Mouse (Mus musculus) spleen, embryonic (tissue): ENCODE data around the gene Tmem97.
"Not testable (repeated sequence)": the region's sequence is repeated elsewhere in the genome, so short reads cannot be mapped to it uniquely, and the experiment has no call there.

Experiments
- CTCF ChIA-PET: fragments of 350-600 bp; sonication (Branson Sonifier 250); formaldehyde crosslinking; loops from one replicate; lab custom pipeline; 2022; lab: Charles Lee

The Tmem97 gene

DNA sequence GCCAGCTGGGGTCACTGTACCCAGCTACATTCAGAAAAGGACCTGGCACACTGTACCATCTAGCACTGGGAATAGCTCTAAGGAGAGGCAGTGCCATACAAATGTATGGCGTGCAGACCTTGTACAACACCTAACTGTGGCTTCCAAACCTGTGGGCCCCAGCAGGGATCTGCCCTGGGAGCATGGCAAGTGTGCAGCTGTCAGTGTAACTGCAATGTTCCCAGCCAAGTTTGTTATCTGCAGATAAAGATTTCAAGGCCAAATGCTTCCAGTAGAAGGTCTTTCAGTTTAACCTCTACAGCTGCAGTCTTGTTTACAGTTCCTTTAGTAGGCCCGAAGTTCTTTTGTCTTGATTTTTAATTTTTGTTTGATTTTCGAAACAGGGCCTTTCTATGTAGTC, 5.0 kb upstream of the Tmem97 start:
- CTCF ChIA-PET, result no interaction called here

DNA sequence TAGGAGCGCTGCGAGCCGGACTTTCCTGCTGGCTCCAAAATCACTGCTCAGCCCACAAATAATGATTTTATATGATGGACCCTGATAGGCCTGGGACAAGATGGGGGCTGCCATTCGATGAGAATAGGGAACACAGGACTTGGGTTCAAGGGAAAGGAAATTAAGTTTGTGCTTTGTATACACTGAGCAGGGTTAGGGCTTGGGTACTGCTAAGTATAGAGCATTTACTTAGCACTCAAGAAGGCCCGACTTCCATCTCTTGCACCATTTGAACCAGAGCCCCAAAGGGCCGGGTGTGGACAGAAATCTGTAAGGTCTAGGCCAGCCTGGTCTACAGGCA, 452 bp upstream of the Tmem97 start:
- CTCF ChIA-PET, result no interaction called here

DNA sequence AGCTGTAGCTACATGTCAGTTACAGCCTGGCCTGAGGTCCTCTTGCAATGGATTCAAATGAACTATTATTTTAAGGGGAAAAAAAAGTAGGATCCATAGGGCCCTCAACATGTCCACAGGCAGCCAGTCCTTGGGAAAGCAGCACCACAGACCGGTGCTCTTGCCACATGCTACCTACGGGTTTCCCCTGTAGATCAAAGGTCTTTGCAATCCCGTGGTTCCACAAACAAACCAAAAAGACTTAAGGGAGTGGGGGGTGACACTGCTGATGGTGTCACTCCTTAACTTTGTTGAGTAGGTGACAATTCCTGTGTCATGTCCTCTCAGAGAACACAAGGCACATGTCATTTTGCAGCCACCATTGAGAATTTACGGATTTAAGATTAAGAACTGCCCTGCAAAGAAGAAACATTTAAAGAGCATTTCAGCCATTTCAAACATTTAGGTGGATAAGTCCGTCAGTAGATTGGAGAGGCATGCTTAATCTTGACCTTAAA, 1.0 kb downstream of the Tmem97 start:
- CTCF ChIA-PET, result no interaction called here

DNA sequence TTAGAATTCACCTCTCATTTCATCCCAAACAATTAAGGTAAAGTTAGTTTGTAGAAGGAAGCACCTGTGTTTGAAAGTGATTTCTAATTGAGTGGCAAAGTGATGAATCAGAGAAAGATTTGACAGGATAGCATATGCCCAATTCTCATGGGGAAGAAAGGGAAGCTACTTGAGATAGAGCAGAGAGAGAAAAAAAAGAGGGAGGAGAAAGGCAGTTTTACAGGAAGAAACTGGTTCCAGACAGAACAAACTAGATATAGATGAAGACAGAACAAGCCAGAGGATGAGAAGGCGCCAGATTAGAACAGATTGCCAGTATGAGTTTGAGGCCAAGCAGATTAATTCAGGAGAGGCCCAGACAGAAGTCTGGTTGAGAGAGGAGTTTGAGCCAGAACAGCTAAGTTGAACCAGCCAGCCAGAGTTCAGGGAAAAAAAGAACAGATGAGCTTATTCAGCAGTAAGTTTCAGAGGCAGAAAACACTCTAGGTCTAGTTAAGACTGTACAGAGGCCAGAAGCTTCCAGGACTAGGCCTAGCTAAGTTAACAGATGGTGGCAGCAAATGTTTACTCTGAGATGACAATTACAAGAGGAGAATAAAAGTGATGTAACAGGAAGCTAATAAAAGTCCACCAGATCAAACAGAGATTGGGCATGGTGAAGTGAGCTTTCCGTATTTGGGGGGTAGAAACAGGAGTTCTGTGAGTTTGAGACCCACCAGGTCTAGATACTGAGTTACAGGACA, 2.7 kb downstream of the Tmem97 start:
- CTCF ChIA-PET, result no interaction called here

DNA sequence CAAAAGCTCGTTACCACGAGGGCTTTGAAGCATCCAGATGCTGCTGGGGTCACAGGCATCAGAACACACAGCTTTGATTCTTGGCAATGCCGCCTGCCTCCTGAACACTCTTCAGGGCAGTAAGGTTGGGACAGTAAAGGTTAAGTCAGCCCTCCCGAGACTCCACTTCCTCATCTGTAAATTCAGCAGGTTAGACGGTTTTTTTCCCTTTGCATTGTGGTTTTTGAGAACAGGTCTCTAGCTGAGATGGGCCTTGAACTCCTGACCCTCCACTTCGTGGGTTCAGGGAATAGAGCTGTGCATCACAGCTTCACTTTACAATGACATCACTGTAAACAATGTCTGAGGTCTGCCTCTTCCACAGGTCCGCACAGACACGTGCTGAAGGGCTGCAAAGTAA, 5.4 kb downstream of the Tmem97 start:
- CTCF ChIA-PET, result no interaction called here

DNA sequence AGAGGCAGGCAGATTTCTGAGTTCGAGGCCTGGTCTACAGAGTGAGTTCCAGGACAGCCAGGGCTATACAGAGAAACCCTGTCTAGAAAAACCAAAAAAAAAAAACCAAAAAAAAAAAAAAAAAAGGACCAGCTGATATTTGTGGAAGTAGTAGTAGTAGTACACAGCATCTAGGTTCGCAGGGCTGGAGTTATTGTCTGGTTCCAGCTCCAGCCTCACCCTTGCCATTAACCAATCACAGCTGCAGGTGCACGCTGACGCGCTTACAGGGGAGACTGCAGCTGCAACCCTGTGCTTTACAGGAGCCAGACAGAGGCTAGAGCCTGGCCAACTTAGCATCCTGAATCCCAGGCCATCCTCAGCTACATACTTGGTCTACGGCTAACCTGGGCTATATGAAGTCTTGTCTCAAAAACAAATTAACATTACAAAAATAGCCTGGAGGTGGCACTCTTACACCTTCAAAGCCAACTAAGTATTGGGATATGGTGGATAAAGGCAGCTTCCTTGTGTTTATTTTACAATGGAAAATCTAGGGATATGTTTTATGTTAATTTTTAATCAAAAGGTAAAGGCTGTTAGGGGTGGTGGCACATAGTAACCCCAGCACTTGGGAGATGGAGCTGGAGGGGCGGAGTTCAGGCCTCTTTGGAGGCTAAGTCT, 6.0 kb downstream of the Tmem97 start:
- CTCF ChIA-PET, result no interaction called here

DNA sequence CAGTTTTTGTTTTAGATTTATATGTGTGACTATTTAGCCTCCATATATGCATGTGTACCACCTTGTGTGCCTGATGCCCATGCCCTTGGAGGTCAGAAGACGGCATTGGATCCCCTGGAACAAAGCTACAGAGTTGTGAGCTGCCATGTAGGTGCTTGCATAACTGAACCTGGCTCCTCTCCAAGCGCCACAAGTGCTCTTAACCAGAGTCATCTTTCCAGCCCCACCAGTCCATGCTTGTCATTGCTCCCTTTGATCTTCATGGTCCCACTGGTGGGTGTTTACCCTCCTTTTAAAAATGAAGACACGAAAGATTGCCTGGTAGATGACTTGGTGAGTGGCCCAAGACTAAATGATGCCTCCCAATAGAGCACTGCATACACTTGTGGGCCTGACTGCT, 10.2 kb downstream of the Tmem97 start:
- CTCF ChIA-PET, result no interaction called here

DNA sequence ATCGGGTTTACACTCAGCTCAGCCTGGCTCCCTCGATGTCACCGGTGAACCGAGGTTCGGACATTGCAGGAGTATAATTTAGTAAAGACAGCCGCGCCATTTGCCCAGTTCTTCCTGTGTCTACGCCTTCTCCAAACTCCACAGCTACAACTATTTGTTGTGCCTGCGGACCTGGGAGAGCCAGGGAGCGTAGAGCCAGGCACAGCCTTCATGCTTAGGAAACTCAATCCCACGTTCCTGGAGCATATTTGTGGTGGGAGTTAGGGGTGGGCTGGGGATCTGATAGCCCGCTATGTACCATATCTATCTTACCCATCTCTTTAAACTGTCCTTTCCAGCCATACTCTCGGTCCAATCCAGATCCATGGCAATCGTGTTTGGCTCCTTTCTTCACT, 13.9 kb downstream of the Tmem97 start:
- CTCF ChIA-PET, result interaction anchor here (0.7 kb wide), 1 partner anchor 15 kb away, joined by 3 read pairs; no protein-coding TSS in a partner anchor

DNA sequence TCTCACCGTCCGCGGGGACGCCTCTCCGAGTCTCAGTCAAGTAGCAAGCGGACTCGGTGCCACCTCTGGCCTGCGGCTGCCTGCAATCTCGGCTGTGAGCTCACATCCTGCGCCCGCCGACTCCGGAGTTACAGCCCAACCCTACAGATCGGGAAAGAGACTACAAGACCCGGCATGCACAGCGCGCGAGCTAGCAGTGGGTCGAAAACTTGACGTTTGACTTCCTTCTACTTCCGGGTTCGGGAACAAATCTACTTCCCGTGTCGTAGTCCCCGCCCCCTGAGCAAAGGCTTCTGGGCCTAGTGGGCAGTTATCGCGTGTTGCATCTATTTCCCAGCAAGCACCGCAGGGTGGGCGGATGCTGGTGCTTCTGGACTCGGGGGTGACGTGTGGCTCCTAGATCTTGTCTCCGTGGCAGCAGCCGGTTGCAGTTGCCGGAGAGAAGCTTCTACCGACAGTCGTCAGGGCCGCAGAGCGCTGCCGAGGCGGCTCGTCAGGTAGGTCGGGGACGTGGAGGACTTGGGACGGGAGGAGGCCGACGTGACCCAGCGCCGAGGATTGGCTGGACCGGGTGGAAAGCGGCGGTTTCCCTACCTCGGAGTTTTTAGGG, 14.4 kb downstream of the Tmem97 start, which contains the start of the genes Tnfaip1 and Ift20:
Tnfaip1 (minus strand) TSS at position 253 of the 610 bp plus-strand sequence.
Ift20 (plus strand) TSS at position 282 of the 610 bp plus-strand sequence.
- CTCF ChIA-PET, result interaction anchor here (0.7 to 1.0 kb wide), 2 partner anchors 16 to 40 kb away, joined by 3 to 6 read pairs; no protein-coding TSS in a partner anchor

DNA sequence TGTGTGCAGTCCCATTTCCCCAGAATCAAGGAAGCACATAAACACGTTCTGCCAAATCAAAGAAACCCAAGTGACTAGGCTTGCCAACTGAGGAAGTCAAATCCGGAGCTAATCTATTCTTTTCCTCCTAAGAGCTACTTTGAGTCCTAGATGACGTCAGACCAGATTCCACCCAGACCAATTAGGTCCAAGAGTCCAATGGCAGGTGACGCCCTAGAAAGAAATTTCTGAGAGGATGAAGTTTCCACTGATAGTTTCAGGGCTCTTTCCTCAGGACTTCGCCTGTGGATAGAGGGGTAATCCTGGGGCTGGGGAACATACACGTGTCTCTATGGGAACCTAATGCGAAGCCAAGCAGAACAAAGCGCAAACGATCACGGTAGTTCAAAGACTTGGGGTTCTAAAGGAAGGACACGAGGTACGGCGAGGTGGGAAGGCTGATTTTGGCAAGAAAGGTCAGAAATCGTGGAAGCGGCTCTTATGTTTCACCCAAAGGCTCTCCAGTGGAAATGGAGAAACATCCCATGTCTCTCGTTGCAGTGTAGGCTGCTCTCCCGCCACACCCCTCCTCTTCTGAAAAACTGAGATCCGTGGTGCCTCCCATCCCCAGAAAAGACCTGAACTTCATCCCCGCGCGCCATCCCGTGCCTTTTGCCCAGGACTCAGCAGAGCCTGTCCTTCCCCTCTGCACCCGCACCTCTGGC, 15.0 kb downstream of the Tmem97 start:
- CTCF ChIA-PET, result interaction anchor here (0.5 to 1.0 kb wide), 2 partner anchors 39 to 628 kb away, joined by 3 to 6 read pairs; no protein-coding TSS in a partner anchor

DNA sequence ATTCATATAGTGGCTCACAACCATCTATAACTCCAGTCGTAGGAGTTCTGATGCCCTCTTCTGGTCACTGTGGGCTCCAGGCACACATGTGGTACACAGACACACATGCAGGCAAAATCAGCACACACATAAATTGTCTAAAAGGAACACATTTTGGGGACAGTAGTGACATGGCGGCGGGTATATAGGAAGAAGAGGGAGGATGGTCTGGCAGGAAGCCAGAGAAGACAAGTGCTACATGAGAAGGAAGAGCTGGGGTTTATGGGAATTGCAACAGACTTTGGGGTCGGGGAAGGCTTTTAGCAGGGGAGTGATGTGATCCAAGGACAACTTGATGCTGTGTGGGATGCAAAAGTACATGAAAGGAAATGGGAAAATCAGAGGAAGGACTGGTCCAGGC, 16.1 kb downstream of the Tmem97 start:
- CTCF ChIA-PET, result no interaction called here

DNA sequence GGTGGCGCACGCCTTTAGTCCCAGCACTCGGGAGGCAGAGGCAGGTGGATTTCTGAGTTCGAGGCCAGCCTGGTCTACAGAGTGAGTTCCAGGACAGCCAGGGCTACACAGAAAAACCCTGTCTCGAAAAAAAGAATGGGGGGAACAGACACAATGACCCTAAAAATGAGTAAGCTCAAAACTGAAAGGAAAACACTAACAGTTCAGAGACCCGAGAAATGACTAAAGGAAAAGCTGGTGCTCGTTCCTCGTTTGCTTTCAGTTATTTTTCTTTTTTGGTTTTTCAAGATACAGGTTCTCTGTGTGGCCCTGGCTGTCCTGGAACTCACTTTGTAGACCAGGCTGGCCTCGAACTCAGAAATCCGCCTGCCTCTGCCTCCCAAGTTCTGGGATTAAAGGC, 19.1 kb downstream of the Tmem97 start:
- CTCF ChIA-PET, result not testable (repeated sequence)

DNA sequence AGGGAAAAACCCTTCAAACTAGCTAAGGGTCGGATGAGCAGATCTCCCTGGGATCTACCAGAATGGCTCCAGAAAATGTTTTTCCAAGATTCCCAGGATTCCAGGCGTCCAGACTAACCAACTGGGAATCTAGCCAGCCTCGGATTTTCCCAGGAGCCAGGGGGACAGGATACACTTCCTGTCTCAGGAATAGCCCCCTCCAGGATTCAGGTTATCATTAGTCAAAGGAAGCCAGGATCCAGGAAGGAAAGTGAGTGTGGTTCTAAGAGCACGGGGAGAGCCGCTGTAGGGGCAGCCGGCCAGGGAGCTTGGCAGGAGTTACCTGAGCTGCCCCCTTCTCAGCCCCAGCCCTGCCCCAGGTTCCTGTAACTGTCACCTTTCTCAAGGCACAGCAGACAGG, 19.5 kb downstream of the Tmem97 start:
- CTCF ChIA-PET, result no interaction called here

DNA sequence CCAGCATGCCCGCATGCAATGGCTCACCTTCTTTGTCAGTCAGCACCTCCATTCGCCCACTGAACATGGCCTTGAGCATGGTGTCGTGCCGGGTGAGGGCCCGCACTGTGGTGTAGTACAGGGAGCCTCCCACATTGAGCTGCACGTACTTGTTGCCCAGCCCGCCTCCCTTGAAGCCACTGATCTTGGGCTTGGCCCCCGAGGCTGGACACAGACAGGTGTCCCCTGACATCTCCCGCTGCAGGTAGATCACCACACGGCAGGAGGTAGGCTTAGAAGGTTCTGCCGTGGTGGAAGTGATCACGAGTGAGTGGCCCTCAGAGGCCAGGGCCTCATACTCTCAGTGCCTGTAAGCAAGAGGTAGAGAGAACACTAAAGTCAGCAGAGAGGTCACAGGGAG, 20.6 kb downstream of the Tmem97 start:
- CTCF ChIA-PET, result no interaction called here

DNA sequence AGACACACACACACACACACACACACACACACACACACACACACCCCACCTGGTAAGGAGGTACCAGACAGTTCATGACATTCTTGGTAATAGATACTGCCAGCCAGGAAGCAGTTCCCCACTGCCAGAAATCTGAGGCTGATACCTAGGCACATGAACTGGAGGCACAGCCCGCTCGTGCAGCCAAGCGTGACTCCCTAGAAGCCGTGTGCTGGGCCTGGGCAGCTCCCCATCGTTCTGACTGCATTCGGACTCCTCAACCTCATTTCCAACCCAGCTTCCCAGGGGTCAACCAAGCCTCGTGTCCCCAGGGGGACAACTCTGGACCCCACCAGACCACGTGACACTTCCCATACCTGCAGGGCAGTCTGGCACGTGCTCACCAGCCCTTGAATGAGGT, 21.9 kb downstream of the Tmem97 start:
- CTCF ChIA-PET, result no interaction called here

DNA sequence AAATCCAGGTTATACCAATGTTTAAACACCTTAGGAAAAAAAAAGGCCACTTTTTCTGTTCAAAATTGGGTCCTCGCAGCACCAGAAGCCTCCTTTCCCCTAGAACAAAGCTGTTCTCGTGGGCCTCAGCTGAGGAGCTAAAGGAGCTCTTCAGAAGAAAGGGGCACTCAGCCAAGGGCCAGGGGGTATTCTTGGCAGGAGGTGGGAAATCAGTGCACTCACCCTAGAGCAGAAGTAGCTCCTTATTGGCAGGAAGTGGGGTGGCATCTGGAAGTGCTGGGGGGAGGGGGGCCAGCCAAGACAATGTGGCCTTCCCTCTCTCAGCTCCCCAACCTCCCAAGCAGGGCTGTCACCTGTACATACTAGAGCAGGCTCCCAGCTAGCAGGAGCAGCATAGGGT, 25.7 kb downstream of the Tmem97 start:
- CTCF ChIA-PET, result no interaction called here

DNA sequence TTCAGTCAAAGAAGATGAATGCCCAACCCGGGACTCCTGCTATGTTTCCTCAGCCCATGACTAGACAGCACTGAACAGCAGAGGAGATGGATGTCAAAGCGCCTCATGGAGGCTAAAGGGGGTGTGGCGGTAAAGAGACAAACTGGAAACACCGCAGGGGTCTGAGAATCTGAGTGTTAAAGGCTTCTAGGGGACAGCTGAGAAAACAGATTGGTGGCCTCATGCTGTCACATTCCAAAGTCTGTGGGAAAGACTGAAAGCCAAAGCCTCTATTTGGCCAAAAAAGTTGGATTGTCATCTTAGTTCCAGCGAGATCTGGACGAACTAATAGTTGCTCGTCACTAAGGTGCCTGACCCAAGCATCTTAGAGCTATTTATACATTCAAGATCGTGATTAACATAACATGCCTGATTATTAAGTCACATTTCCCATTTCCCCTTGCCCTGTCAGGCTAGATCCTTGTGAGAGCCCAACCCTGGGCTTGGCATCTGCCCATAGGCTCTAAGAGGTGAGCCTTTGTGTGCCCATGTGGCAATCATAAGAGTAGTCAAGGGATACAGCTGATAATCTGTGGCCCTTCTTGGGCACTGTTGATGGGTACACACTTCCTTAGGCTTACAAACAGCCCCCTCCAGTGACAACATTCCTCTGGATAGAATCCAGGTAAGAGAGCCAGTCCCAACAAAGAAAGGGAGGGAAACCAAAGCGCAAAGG, 27.2 kb downstream of the Tmem97 start:
- CTCF ChIA-PET, result interaction anchor here (0.7 kb wide), 1 partner anchor 9 kb away, joined by 12 read pairs; no protein-coding TSS in a partner anchor

DNA sequence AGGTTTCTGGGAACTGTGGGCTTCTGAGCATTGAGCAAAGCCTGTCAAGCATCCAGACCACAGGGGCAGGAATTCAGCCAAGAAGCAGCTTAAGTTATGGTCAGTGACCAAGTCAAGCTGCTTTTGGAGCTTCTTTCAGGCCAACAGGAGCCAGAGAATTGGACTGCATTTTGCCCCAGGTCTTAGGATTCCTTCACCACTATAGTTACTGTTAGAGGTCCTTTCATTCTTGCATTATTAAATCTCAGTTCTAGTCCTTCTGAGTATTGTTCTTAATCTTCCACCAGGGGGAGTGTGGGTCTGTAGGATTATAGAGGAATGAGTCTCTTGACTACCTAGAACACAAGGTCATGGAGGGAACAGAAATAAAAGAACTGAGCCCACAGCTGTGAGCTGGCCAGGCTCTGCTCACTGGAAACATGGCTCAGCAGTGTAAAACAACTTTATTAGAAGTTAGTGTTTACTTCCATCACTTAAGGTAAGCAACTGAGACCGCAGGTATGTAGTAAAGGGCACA, 28.0 kb downstream of the Tmem97 start:
- CTCF ChIA-PET, result interaction anchor here (0.8 kb wide), 1 partner anchor 10 kb away, joined by 3 read pairs; no protein-coding TSS in a partner anchor

DNA sequence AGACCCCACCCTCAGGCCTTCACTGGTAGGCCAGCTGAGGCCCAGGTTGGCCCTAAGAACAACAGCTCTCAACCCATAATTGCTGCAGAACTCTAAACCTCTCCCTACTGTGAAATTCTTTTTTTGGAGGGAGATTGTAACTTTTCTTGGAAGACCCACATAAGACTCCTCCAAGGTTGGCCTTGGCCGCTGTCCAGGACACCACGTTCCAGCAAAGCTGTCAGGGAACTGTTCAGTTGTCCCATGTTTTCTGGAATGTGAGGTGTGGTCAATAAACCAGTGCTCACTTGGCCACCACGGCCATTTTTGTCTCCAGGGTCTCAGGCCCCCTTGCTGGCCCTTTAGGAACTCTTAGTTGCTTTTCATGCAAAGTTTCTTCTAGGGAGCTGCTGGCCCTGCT, 28.7 kb downstream of the Tmem97 start:
- CTCF ChIA-PET, result interaction anchor here (0.8 kb wide), 1 partner anchor 11 kb away, joined by 3 read pairs; no protein-coding TSS in a partner anchor

DNA sequence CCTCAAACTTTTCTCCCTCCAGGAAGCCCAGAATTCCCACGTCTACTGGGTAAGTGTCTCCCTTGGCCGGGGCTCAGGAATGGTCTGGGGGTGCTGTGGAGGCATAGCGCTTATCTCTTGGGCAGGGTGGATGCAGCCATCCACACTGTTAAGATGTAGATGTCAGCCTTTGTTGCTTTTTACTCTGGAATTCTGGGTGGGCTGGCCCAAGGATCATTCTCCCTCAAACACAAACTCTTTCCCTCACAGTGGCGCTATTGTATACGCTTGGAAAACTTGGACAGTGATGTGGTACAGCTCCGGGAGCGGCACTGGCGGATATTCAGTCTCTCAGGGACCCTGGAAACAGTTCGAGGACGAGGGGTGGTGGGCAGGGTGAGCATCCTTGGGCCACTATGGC, 31.6 kb downstream of the Tmem97 start:
- CTCF ChIA-PET, result interaction anchor here (0.6 kb wide), 1 partner anchor 22 kb away, joined by 3 read pairs; no protein-coding TSS in a partner anchor
